Mouse (Mus musculus): ENCODE data around the gene Slc10a7. TPM values are rescaled to one million over a fixed set of nuclear protein-coding genes. Genes with fewer than 3 reads are reported as not detected.
"Not testable (repeated sequence)": the region's sequence is repeated elsewhere in the genome, so short reads cannot be mapped to it uniquely, and the experiment has no call there.

Gene Slc10a7
- total and polyA plus RNA-seq, 2 experiments from 2014 or later, result 5.7 to 11.8 TPM

GRCm38 (mm10) chr8:78705980-78706379, 196.8 kb downstream of the Slc10a7 start:
- no peak for TF ChIP-seq CTCF (IDR thresholded peaks at IDR 0.05; ENCODE audit: low read depth)
- no peaks in the 10 kb centered on the region for H3K36me3 ChIP-seq (ENCODE audit: insufficient read depth)
- no peaks in the 10 kb centered on the region for H3K4me1 ChIP-seq (ENCODE audit: insufficient read depth)
- WGBS, result 79% methylated on average over 9 of the region's 9 CpGs
- ATAC-seq, result no peak
- 0 out of 2 replicates have a peak, but pooled peaks cover 4% of the 10 kb centered on the region for H3K9me3 ChIP-seq (ENCODE audit: low read length)
- no peak overlapping the region for H3K27ac ChIP-seq (ENCODE audit: low read depth, low read length)
- H3K9ac ChIP-seq, result no peak overlapping the region
- no peaks in the 10 kb centered on the region for H3K27me3 ChIP-seq (ENCODE audit: insufficient read depth, low read length)
- no peak for DNase-seq
- H3K4me3 ChIP-seq (ENCODE audit: low read depth, low read length), result no peak overlapping the region
- H3K4me2 ChIP-seq (ENCODE audit: low read depth), result no peak overlapping the region

DNA sequence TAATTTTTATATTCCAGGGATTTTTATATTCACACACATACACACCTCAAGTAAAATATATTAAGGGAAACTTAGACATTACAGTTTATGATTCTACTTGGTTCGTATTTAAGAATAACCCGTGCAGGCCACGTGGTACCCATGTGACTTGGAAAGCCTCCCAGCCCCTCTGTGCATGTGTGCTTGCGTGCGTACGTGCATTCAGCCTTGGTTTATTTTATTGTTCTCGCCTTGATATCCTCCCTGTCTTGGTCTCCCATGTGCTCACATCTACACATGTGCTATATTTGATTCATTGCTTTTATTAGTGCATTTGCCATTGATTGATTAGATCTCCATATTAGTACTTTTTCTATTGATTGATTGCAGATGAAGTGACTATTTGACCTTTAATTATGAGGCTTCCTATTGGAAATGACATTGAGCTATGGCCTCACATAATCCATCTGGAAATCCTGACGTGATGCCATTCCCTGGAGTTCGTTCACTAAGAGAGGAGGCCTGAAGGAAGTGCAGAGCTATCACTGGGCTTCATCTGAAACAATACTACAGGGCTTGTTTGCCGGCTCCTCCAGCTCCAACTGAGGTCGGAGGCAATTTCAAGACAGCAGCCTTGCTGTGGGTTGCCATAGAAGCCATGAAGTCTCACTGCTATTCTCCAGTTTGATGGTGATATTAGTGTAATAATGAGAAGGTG, 200.9 kb downstream of the Slc10a7 start:
- no peaks in the 10 kb centered on the region for H3K36me3 ChIP-seq (ENCODE audit: insufficient read depth)
- H3K27ac ChIP-seq (ENCODE audit: low read depth, low read length), result no peak overlapping the region
- 78% methylated on average over 11 of the region's 11 CpGs for WGBS
- H3K9me3 ChIP-seq (ENCODE audit: low read length), result no peaks in the 10 kb centered on the region
- H3K4me2 ChIP-seq (ENCODE audit: low read depth), result no peak overlapping the region
- H3K4me1 ChIP-seq (ENCODE audit: insufficient read depth), result 0 out of 2 replicates have a peak, but pooled peaks cover 2% of the 10 kb centered on the region
- H3K27me3 ChIP-seq (ENCODE audit: insufficient read depth, low read length), result no peaks in the 10 kb centered on the region
- DNase-seq (no peak), ATAC-seq (no peak)
- H3K9ac ChIP-seq, result no peak overlapping the region
- H3K4me3 ChIP-seq (ENCODE audit: low read depth, low read length), result no peak overlapping the region
- no peak for TF ChIP-seq CTCF (IDR thresholded peaks at IDR 0.05; ENCODE audit: low read depth)

DNA sequence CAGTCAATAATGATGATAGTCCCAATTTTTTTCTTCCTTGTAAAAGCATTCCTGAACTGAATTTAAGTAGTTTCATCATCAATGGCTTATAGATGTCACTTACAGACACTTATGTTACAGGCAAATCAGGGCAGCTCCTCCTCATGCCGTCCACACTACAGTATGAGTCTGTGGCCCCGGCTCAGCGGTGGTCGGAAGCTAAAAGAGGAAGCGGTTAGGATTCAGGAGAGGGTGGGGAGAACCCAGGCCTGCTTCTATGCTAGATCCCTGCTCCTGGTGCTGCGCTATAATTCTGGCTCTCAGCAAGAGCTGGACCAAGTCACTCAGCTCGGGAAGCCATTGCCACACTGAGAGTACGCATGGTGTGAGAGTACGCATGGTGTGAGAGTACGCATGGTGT, 201.8 kb downstream of the Slc10a7 start:
- H3K4me3 ChIP-seq (ENCODE audit: low read depth, low read length), result no peak overlapping the region
- no peak for ATAC-seq
- WGBS, result 94% methylated on average over 10 of the region's 10 CpGs
- H3K9ac ChIP-seq, result no peak overlapping the region
- no peaks in the 10 kb centered on the region for H3K36me3 ChIP-seq (ENCODE audit: insufficient read depth)
- no peak overlapping the region for H3K4me2 ChIP-seq (ENCODE audit: low read depth)
- H3K27me3 ChIP-seq (ENCODE audit: insufficient read depth, low read length), result no peaks in the 10 kb centered on the region
- H3K9me3 ChIP-seq (ENCODE audit: low read length), result no peaks in the 10 kb centered on the region
- 0 out of 2 replicates have a peak, but pooled peaks cover 2% of the 10 kb centered on the region for H3K4me1 ChIP-seq (ENCODE audit: insufficient read depth)
- no peak for TF ChIP-seq CTCF (IDR thresholded peaks at IDR 0.05; ENCODE audit: low read depth)
- DNase-seq, result no peak
- no peak overlapping the region for H3K27ac ChIP-seq (ENCODE audit: low read depth, low read length)

GRCm38 (mm10) chr8:78714880-78715279, 205.7 kb downstream of the Slc10a7 start:
- 67% methylated on average over 4 of the region's 4 CpGs for WGBS
- H3K9me3 ChIP-seq (ENCODE audit: low read length), result no peaks in the 10 kb centered on the region
- ATAC-seq (no peak), DNase-seq (no peak)
- H3K27me3 ChIP-seq (ENCODE audit: insufficient read depth, low read length), result no peaks in the 10 kb centered on the region
- TF ChIP-seq CTCF (IDR thresholded peaks at IDR 0.05; ENCODE audit: low read depth), result no peak
- H3K9ac ChIP-seq, result no peak overlapping the region
- H3K27ac ChIP-seq (ENCODE audit: low read depth, low read length), result no peak overlapping the region
- H3K4me2 ChIP-seq (ENCODE audit: low read depth), result no peak overlapping the region
- H3K36me3 ChIP-seq (ENCODE audit: insufficient read depth), result no peaks in the 10 kb centered on the region
- H3K4me3 ChIP-seq (ENCODE audit: low read depth, low read length), result no peak overlapping the region
- H3K4me1 ChIP-seq (ENCODE audit: insufficient read depth), result 0 out of 2 replicates have a peak, but pooled peaks cover 2% of the 10 kb centered on the region

GRCm38 (mm10) chr8:78716546-78716945, 207.4 kb downstream of the Slc10a7 start:
- 93% methylated on average over 7 of the region's 7 CpGs for WGBS
- Histone ChIP-seq H3K4me1 (ENCODE audit: insufficient read depth) (0 out of 2 replicates have a peak, but pooled peaks cover 2% of the 10 kb centered on the region), H3K4me2 (ENCODE audit: low read depth) (no peak overlapping the region), H3K9ac (no peak overlapping the region), H3K27ac (ENCODE audit: low read depth, low read length) (no peak overlapping the region), H3K9me3 (ENCODE audit: low read length) (no peaks in the 10 kb centered on the region), H3K4me3 (ENCODE audit: low read depth, low read length) (no peak overlapping the region), H3K27me3 (ENCODE audit: insufficient read depth, low read length) (no peaks in the 10 kb centered on the region), H3K36me3 (ENCODE audit: insufficient read depth) (no peaks in the 10 kb centered on the region)
- DNase-seq, result no peak
- no peak for ATAC-seq
- no peak for TF ChIP-seq CTCF (IDR thresholded peaks at IDR 0.05; ENCODE audit: low read depth)

- H3K27me3 ChIP-seq (ENCODE audit: insufficient read depth, low read length); H3K9me3 ChIP-seq (ENCODE audit: low read length); H3K9ac ChIP-seq; H3K4me3 ChIP-seq (ENCODE audit: low read depth, low read length); DNase-seq; H3K4me1 ChIP-seq (ENCODE audit: insufficient read depth); H3K27ac ChIP-seq (ENCODE audit: low read depth, low read length); H3K4me2 ChIP-seq (ENCODE audit: low read depth); H3K36me3 ChIP-seq (ENCODE audit: insufficient read depth); ATAC-seq: not testable (repeated sequence)
- 97% methylated on average over 10 of the region's 10 CpGs for WGBS
Observed at GRCm38 (mm10) chr8:78717191-78717590, 208.0 kb downstream of the Slc10a7 start.

- H3K27ac ChIP-seq (ENCODE audit: low read depth, low read length), result no peak overlapping the region
- no peaks in the 10 kb centered on the region for H3K9me3 ChIP-seq (ENCODE audit: low read length)
- H3K9ac ChIP-seq, result no peak overlapping the region
- DNase-seq (no peak), ATAC-seq (no peak)
- H3K4me1 ChIP-seq (ENCODE audit: insufficient read depth), result 0 out of 2 replicates have a peak, but pooled peaks cover 1% of the 10 kb centered on the region
- H3K27me3 ChIP-seq (ENCODE audit: insufficient read depth, low read length), result no peaks in the 10 kb centered on the region
- no peaks in the 10 kb centered on the region for H3K36me3 ChIP-seq (ENCODE audit: insufficient read depth)
- WGBS, result 83% methylated on average over 10 of the region's 10 CpGs
- H3K4me3 ChIP-seq (ENCODE audit: low read depth, low read length), result no peak overlapping the region
- peak; percentile 34; the same call in 1 of the 2 replicates for TF ChIP-seq CTCF (IDR thresholded peaks at IDR 0.05; ENCODE audit: low read depth)
- H3K4me2 ChIP-seq (ENCODE audit: low read depth), result no peak overlapping the region
Observed at GRCm38 (mm10) chr8:78719279-78720040, 210.3 kb downstream of the Slc10a7 start.
